Mouse (Mus musculus): ENCODE results near the gene Ormdl3. TPM values are rescaled to one million over a fixed set of nuclear protein-coding genes. Genes with fewer than 3 reads are reported as not detected.
"Not testable (repeated sequence)": the region's sequence is repeated elsewhere in the genome, so short reads cannot be mapped to it uniquely, and the experiment has no call there.

Ormdl3 gene
- polyA plus RNA-seq (2014; fragmentation: Nextera tagmentation; extraction: Ambion mirVana): 11.1 and 14.5 TPM in 2 replicates

DNA sequence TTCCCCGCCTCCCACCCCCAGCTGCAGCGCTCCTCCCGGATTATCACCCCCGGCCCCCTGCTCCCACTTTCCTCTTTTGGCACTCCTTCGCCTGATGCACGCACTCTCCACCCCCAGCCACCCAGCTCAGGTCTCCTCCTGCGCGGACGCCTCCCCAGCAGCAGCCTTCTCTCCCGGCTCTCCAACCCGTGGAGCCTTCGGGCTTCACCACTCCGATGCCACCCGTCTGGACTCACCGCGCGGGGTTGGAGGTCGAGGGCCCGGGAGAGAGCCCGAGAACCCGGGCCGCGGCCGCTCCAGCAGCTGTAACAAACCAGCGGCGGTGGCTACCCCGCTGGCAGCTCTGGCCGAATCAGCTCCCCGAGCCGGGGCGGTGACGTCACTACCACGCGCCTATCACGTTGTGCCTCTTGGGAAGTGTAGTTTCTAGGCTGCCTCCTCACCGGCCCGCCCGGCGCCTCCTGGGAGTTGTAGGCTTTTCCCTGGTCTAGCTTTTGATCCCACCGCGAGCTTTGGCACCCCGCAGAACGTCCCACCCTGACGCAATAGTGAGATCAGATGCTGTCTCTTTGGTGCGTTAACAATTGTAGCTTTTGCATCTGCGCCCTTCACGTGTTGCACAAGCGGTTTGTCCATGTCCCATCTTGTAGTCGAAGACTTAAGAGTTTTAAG is at the start of gene Ormdl3:
Gene Ormdl3, minus strand, starts transcription at position 477 of the 672 bp plus-strand sequence.
- Histone ChIP-seq H3K4me2 (ENCODE audit: low read depth) (peak within 1 kb of the TSS; percentile 81), H3K9me3 (ENCODE audit: control insufficient read depth, low read length) (no peaks in the 10 kb centered on the region), H3K4me1 (ENCODE audit: control insufficient read depth, insufficient read depth, low read length) (peaks cover 23% of the 10 kb centered on the region), H3K36me3 (ENCODE audit: control insufficient read depth, insufficient read depth, low read length) (peaks cover 7% of the 10 kb centered on the region), H3K27me3 (ENCODE audit: control insufficient read depth, insufficient read depth, low read length) (no peaks in the 10 kb centered on the region), H3K4me3 (ENCODE audit: low read depth, low read length) (peak within 1 kb of the TSS; percentile 82), H3K27ac (ENCODE audit: low read depth, low read length) (peak within 1 kb of the TSS; percentile 49; the same call in 1 of the 2 replicates), H3K9ac (ENCODE audit: low read length) (peak within 1 kb of the TSS; percentile 76)
- WGBS: under 1% methylated on average over 48 of the region's 49 CpGs
- peak; percentile 94 for ATAC-seq (ENCODE audit: insufficient read depth, low FRiP score, low TSS enrichment)
- DNase-seq (ENCODE audit: low spot score): peak; percentile 98

DNA sequence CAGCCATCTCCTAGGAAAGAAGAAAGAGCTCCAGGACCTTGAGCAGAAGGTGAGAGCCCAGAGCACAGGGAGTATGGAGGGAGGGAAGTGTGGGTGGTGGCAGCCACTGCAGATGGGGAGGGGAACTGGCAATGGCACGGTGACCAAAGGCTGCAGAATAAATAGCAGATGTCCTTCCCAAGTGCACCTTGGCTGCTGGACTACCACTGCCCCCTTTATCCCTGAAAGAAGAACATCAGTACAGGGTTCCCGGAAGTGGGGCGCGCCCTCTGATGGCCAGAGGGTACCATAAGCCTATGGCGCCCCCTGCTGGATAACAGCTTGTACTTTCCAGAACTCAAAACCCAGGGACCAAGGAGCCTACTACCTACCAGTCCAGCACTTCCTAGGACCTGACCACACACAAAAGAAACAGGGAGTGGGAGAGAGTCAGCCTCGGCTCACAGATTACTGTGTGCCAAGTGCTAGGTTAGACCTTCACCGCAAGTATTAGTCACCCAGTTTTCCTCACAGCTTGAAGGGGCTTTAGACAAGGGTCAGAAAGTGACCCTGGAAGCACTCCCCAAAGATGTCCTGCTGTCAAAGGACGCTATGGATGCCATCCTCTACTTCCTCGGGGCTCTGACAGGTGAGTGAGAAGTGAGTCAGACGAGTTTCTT is 48.3 kb upstream of the Ormdl3 start:
- not testable (repeated sequence) for H3K27me3 ChIP-seq (ENCODE audit: control insufficient read depth, insufficient read depth, low read length); H3K36me3 ChIP-seq (ENCODE audit: control insufficient read depth, insufficient read depth, low read length); H3K4me1 ChIP-seq (ENCODE audit: control insufficient read depth, insufficient read depth, low read length); H3K4me3 ChIP-seq (ENCODE audit: low read depth, low read length); H3K9ac ChIP-seq (ENCODE audit: low read length); DNase-seq (ENCODE audit: low spot score); H3K27ac ChIP-seq (ENCODE audit: low read depth, low read length); H3K4me2 ChIP-seq (ENCODE audit: low read depth); H3K9me3 ChIP-seq (ENCODE audit: control insufficient read depth, low read length); ATAC-seq (ENCODE audit: insufficient read depth, low FRiP score, low TSS enrichment)
- WGBS: 38% methylated on average over 10 of the region's 10 CpGs

GRCm38 (mm10) chr11:98630646-98631045 is 43.5 kb upstream of the Ormdl3 start:
- H3K27ac ChIP-seq (ENCODE audit: low read depth, low read length): no peak overlapping the region
- ATAC-seq (ENCODE audit: insufficient read depth, low FRiP score, low TSS enrichment): no peak
- WGBS: 89% methylated on average over 5 of the region's 5 CpGs
- no peaks in the 10 kb centered on the region for H3K4me1 ChIP-seq (ENCODE audit: control insufficient read depth, insufficient read depth, low read length)
- no peak overlapping the region for H3K4me2 ChIP-seq (ENCODE audit: low read depth)
- H3K9ac ChIP-seq (ENCODE audit: low read length): no peak overlapping the region
- no peaks in the 10 kb centered on the region for H3K27me3 ChIP-seq (ENCODE audit: control insufficient read depth, insufficient read depth, low read length)
- H3K36me3 ChIP-seq (ENCODE audit: control insufficient read depth, insufficient read depth, low read length): no peaks in the 10 kb centered on the region
- no peaks in the 10 kb centered on the region for H3K9me3 ChIP-seq (ENCODE audit: control insufficient read depth, low read length)
- no peak overlapping the region for H3K4me3 ChIP-seq (ENCODE audit: low read depth, low read length)
- DNase-seq (ENCODE audit: low spot score): no peak

DNA sequence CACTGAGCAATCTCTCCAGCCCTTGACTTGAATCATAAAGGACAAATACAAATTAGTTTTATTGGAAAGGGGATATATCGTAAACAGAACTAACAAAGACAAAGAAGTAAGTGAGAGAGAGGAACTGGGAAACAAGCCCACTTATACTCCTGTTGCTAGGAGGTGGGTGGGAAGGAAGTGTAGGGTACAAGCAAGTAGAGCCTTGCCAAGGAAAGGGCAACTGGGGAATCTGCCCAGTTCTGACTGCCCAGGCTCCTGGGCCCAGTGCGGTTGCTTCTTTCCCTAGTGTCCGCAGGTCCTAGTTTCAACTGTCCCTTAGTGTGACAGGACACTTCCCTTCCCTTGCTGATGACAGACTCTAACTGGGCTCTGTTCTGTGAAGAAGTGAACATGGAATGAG is 41.5 kb upstream of the Ormdl3 start:
- H3K27ac ChIP-seq (ENCODE audit: low read depth, low read length): no peak overlapping the region
- WGBS: 95% methylated on average over 3 of the region's 3 CpGs
- no peaks in the 10 kb centered on the region for H3K36me3 ChIP-seq (ENCODE audit: control insufficient read depth, insufficient read depth, low read length)
- no peak overlapping the region for H3K9ac ChIP-seq (ENCODE audit: low read length)
- H3K4me3 ChIP-seq (ENCODE audit: low read depth, low read length): no peak overlapping the region
- H3K4me2 ChIP-seq (ENCODE audit: low read depth): no peak overlapping the region
- no peak for ATAC-seq (ENCODE audit: insufficient read depth, low FRiP score, low TSS enrichment)
- H3K4me1 ChIP-seq (ENCODE audit: control insufficient read depth, insufficient read depth, low read length): no peaks in the 10 kb centered on the region
- DNase-seq (ENCODE audit: low spot score): no peak
- H3K9me3 ChIP-seq (ENCODE audit: control insufficient read depth, low read length): no peaks in the 10 kb centered on the region
- H3K27me3 ChIP-seq (ENCODE audit: control insufficient read depth, insufficient read depth, low read length): no peaks in the 10 kb centered on the region

DNA sequence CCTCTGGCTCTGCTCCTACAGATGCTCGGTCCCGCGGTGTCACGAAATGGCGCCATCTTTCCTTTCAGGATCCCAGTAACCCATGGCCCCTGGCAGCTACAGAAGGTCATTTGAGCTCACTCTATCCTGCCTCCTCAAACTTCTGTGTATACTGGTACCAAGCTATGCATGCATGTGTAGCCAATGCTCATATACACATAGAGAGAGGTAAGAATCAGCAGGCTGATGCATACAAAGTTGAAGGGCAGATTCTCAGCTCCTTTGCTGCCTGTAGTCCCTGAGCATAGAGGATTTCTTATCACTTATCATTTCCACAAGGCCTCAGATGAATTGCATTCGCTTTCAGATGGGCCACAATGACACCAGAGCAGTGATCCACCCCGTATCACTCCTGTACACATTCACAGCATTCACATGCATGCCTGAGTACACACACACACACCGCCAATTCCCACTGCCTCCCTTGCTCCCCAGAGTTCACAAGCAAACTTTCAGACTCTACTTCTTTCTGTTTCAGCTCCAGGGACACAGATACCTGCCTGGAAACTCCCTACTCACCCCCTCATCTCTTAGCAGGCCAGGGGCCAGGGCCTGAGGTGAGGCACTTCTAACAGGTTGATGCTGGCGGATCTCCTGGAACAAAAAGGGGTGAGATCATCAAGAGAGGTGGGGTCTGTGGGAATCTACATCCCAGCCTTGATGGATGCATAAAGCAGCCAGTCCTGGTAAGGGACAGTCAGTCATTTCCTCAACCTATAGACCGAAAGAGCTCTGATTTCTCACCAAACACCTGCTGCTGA is 38.6 kb upstream of the Ormdl3 start, which contains the start of the genes Gm12355 and Gsdma3:
Gene Gm12355, minus strand, starts transcription at position 51 of the 800 bp plus-strand sequence.
Gene Gsdma3, plus strand, starts transcription at position 750 of the 800 bp plus-strand sequence.
- WGBS: 87% methylated on average over 10 of the region's 10 CpGs
- H3K27me3 ChIP-seq (ENCODE audit: control insufficient read depth, insufficient read depth, low read length): no peaks in the 10 kb centered on the region
- H3K36me3 ChIP-seq (ENCODE audit: control insufficient read depth, insufficient read depth, low read length): no peaks in the 10 kb centered on the region
- ATAC-seq (ENCODE audit: insufficient read depth, low FRiP score, low TSS enrichment): no peak
- H3K9me3 ChIP-seq (ENCODE audit: control insufficient read depth, low read length): no peaks in the 10 kb centered on the region
- no peak within 1 kb of the TSS for H3K4me2 ChIP-seq (ENCODE audit: low read depth)
- H3K4me1 ChIP-seq (ENCODE audit: control insufficient read depth, insufficient read depth, low read length): no peaks in the 10 kb centered on the region
- no peak for DNase-seq (ENCODE audit: low spot score)
- no peak within 1 kb of the TSS for H3K27ac ChIP-seq (ENCODE audit: low read depth, low read length)
- H3K9ac ChIP-seq (ENCODE audit: low read length): no peak within 1 kb of the TSS
- no peak within 1 kb of the TSS for H3K4me3 ChIP-seq (ENCODE audit: low read depth, low read length)

- not testable (repeated sequence) for H3K4me3 ChIP-seq (ENCODE audit: low read depth, low read length); H3K9me3 ChIP-seq (ENCODE audit: control insufficient read depth, low read length); H3K9ac ChIP-seq (ENCODE audit: low read length); H3K4me2 ChIP-seq (ENCODE audit: low read depth); H3K36me3 ChIP-seq (ENCODE audit: control insufficient read depth, insufficient read depth, low read length); DNase-seq (ENCODE audit: low spot score); H3K27me3 ChIP-seq (ENCODE audit: control insufficient read depth, insufficient read depth, low read length); ATAC-seq (ENCODE audit: insufficient read depth, low FRiP score, low TSS enrichment); H3K4me1 ChIP-seq (ENCODE audit: control insufficient read depth, insufficient read depth, low read length); H3K27ac ChIP-seq (ENCODE audit: low read depth, low read length)
- 85% methylated on average over 2 of the region's 2 CpGs for WGBS
Measured at GRCm38 (mm10) chr11:98624381-98624780, 37.2 kb upstream of the Ormdl3 start.

- not testable (repeated sequence) for H3K4me3 ChIP-seq (ENCODE audit: low read depth, low read length); H3K9me3 ChIP-seq (ENCODE audit: control insufficient read depth, low read length); H3K27me3 ChIP-seq (ENCODE audit: control insufficient read depth, insufficient read depth, low read length); H3K4me1 ChIP-seq (ENCODE audit: control insufficient read depth, insufficient read depth, low read length); ATAC-seq (ENCODE audit: insufficient read depth, low FRiP score, low TSS enrichment); H3K36me3 ChIP-seq (ENCODE audit: control insufficient read depth, insufficient read depth, low read length); DNase-seq (ENCODE audit: low spot score); H3K9ac ChIP-seq (ENCODE audit: low read length); H3K4me2 ChIP-seq (ENCODE audit: low read depth); H3K27ac ChIP-seq (ENCODE audit: low read depth, low read length)
- WGBS: 81% methylated on average over 6 of the region's 6 CpGs
Measured at GRCm38 (mm10) chr11:98623981-98624380, 36.8 kb upstream of the Ormdl3 start.

DNA sequence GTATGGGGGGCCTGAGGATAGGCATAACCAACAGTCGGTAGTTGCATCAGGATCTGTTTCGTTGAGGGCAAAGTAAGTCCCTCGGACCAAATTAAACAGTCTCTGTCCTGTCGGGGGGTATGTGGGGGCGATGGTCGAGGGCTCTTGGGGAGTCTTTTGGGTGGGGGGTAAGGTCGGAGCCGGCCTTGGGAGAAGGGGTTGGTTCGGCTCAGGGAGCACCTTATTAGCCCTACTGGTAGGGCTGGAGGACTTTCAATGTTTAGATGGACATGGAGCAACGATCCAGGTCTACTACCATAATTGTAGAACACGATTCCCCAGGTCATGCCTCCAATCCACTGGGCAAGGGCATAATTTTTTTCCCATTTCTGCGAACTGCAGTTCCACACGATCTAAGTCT is 33.6 kb upstream of the Ormdl3 start:
- Histone ChIP-seq H3K4me3 (ENCODE audit: low read depth, low read length) (no peak overlapping the region), H3K9ac (ENCODE audit: low read length) (no peak overlapping the region), H3K9me3 (ENCODE audit: control insufficient read depth, low read length) (no peaks in the 10 kb centered on the region), H3K27me3 (ENCODE audit: control insufficient read depth, insufficient read depth, low read length) (no peaks in the 10 kb centered on the region), H3K4me2 (ENCODE audit: low read depth) (no peak overlapping the region), H3K4me1 (ENCODE audit: control insufficient read depth, insufficient read depth, low read length) (no peaks in the 10 kb centered on the region), H3K27ac (ENCODE audit: low read depth, low read length) (no peak overlapping the region), H3K36me3 (ENCODE audit: control insufficient read depth, insufficient read depth, low read length) (no peaks in the 10 kb centered on the region)
- no peak for ATAC-seq (ENCODE audit: insufficient read depth, low FRiP score, low TSS enrichment)
- DNase-seq (ENCODE audit: low spot score): no peak
- 93% methylated on average over 13 of the region's 13 CpGs for WGBS

Data from neural tube, embryonic 11.5 days (tissue).